ENCODE assay signal across 9 mouse cellular contexts in genomic region chr8:110965594-110965993, GRCm38 (mm10). TPM values are rescaled to one million over a fixed set of nuclear protein-coding genes. Genes with fewer than 3 reads are reported as not detected.
DNase-seq lines count a peak whose midpoint lies in the region; ATAC-seq lines count a peak whose summit lies in the region.
"Had no signal": no experiment of that assay in that cellular context is flagged by ENCODE, and none has a peak within 500 bp of the region (broad histone marks: within the 10 kb centered on the region; RNA-seq: fewer than 3 reads in every experiment).

No protein-coding gene starts in this region.

- peak; percentile 41; the same call in 1 of the 2 replicates for ATAC-seq in heart, embryonic 11.5 days (replicated peaks; ENCODE audit: insufficient number of reproducible peaks, low FRiP score, low TSS enrichment)
- no peak for ATAC-seq in megakaryocyte, adult 5-6 weeks (ENCODE audit: poor library complexity, severe bottlenecking)

- H3K27me3 ChIP-seq in heart, embryonic 11.5 days (ENCODE audit: control insufficient read depth, insufficient read depth, low read length): no peaks in the 10 kb centered on the region
- H3K27me3 ChIP-seq: liver, embryonic 13.5 days; stomach, embryonic 15.5 days had no signal

- no peak overlapping the region for H3K4me3 ChIP-seq in heart, embryonic 11.5 days (ENCODE audit: low read depth, low read length)
- H3K4me3 ChIP-seq: liver, embryonic 13.5 days; stomach, embryonic 15.5 days had no signal

- H3K4me2 ChIP-seq in heart, embryonic 11.5 days: peak overlapping the region; percentile 9; the same call in 1 of the 2 replicates
- H3K4me2 ChIP-seq: liver, embryonic 13.5 days; stomach, embryonic 15.5 days had no signal

- H3K36me3 ChIP-seq in heart, embryonic 11.5 days (ENCODE audit: control insufficient read depth, insufficient read depth, low read length): peaks cover 8% of the 10 kb centered on the region; the same call in 1 of the 2 replicates

- DNase-seq in 3134 (ENCODE audit: extremely low read depth, insufficient read length, low spot score) (peak; percentile 48), MN1 (ENCODE audit: low spot score) (peak; percentile 95)
- peak; percentile 88 for DNase-seq in cerebellum, adult 9-11 months
- DNase-seq in kidney, postnatal 4 days: peak; percentile 70 to 77
- DNase-seq in lung, postnatal 36 days: peak; percentile 94
- DNase-seq: liver, embryonic 13.5 days had no signal

- H3K27ac ChIP-seq in heart, embryonic 11.5 days (ENCODE audit: low read depth, low read length): peak overlapping the region; percentile 57
- H3K27ac ChIP-seq: liver, embryonic 13.5 days; stomach, embryonic 15.5 days had no signal

- H3K4me1 ChIP-seq in heart, embryonic 11.5 days (ENCODE audit: control insufficient read depth, insufficient read depth, low read length): peaks cover 13% of the 10 kb centered on the region

- no peaks in the 10 kb centered on the region for H3K9me3 ChIP-seq in heart, embryonic 11.5 days (replicated peaks; ENCODE audit: control insufficient read depth, low read length)
- H3K9me3 ChIP-seq: liver, embryonic 13.5 days; stomach, embryonic 15.5 days had no signal

- H3K9ac ChIP-seq in heart, embryonic 11.5 days (ENCODE audit: low read depth, low read length): no peak overlapping the region
- H3K9ac ChIP-seq: liver, embryonic 13.5 days; stomach, embryonic 15.5 days had no signal

- WGBS in heart, embryonic 11.5 days (ENCODE audit: insufficient replicate concordance): 25% methylated on average over 7 of the region's 7 CpGs

RNA-seq across cellular contexts. Expression of gene Ddx19a, which starts 32.0 kb away (rescaled TPM):
- 23.4 and 27.2 TPM in 2 replicates for polyA plus RNA-seq in heart, embryonic 11.5 days (2014; fragmentation: Nextera tagmentation; extraction: Ambion mirVana)
- total RNA-seq in megakaryocyte, adult 5-6 weeks (2015): 41.4 and 44.5 TPM in 2 replicates
- total RNA-seq in megakaryocyte, adult 5-6 weeks (2017): 22.4 and 32.5 TPM in 2 replicates

RNA-seq across cellular contexts. Expression of gene St3gal2, which starts 45.9 kb away (rescaled TPM):
- 11.9 TPM in 2 replicates for polyA plus RNA-seq in heart, embryonic 11.5 days (2014; fragmentation: Nextera tagmentation; extraction: Ambion mirVana)
- 23.1 and 25.0 TPM in 2 replicates for total RNA-seq in megakaryocyte, adult 5-6 weeks (2015)
- 15.2 and 17.0 TPM in 2 replicates for total RNA-seq in megakaryocyte, adult 5-6 weeks (2017)
